Mouse (Mus musculus) liver (tissue): ENCODE measurements around the gene Tmpo.

Source experiments
- DNase-seq: peaks from one replicate; pipeline ENCODE4 v3.0.0-alpha.2; 2020; ENCODE audit warnings: mixed read lengths

Gene Tmpo

DNA sequence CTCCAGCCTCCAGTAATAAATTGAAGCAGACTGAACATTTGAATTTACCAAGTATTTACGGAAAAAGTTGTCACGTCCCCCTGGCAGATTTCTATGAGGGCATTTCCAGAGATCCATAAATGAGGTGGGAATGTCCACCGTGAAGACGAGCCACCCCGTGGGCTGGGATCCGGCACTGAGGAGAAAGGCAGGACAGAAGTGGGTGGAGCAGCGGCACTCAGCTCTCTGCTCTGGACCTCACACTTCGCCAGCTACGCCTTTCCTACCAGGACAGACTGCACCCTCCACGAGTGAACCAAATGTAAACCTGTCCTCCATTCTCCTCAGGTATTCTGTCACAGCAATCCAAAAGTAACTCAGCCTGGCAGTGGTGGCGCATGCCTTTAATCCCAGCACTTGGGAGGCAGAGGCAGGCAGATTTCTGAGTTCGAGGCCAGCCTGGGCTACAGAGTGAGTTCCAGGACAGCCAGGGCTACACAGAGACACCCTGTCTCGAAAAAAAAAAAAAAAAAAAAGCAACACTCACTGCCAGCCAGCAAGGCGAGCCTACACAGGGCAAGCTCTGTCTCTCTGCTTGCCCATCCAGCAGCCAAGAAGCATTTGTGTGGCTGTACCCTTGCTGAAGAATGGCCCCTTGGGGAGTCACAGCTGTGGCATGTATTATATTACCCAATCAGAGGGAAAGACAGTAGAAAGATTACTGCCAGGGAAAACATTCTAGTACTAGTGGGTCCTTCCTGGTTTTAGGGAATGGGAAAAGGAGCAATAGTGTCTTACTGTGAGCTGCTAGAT, 78.1 kb downstream of the Tmpo start:
- DNase-seq, result no peak

- DNase-seq, result no peak
Measured at GRCm38 (mm10) chr10:91101936-91102335, 79.2 kb downstream of the Tmpo start.

- DNase-seq, result no peak
Measured at GRCm38 (mm10) chr10:91100101-91100500, 81.0 kb downstream of the Tmpo start.

- no peak for DNase-seq
Measured at GRCm38 (mm10) chr10:91098056-91098455, 83.1 kb downstream of the Tmpo start.
